Mouse (Mus musculus) lung, postnatal 0 days (tissue): ENCODE measurements around the gene Ppp1r13l.

Experiments
- CTCF ChIP-seq: IDR thresholded peaks from 2 replicates; pipeline ENCODE4 v1.5.1; 2016; ENCODE audit warnings: antibody characterized with exemption, mild to moderate bottlenecking
- EP300 ChIP-seq: IDR thresholded peaks from 2 replicates; pipeline ENCODE4 v1.6.1; 2016; ENCODE audit warnings: antibody characterized with exemption, mild to moderate bottlenecking, control low read depth

- peak; percentile 48 for TF ChIP-seq CTCF
- TF ChIP-seq EP300 = no peak
Measured at GRCm38 (mm10) chr7:19328425-19328824, 31.1 kb upstream of the Ppp1r13l start.
